Mouse (Mus musculus) midbrain, embryonic 10.5 days (tissue): ENCODE results near the gene Olfr857. TPM values are rescaled to one million over a fixed set of nuclear protein-coding genes. Genes with fewer than 3 reads are reported as not detected.
"Not testable (repeated sequence)": the region's sequence is repeated elsewhere in the genome, so short reads cannot be mapped to it uniquely, and the experiment has no call there.

Experiments
- DNase-seq: peaks from one replicate; pipeline ENCODE4 v3.0.0-alpha.2; 2017; ENCODE audit warnings: low spot score
- H3K27ac ChIP-seq: fragments of 300-500 bp; sonication (generic); replicated peaks from 2 replicates; pipeline ENCODE4 v1.5.1; 2016; ENCODE audit warnings: mild to moderate bottlenecking
- H3K27me3 ChIP-seq: fragments of 300-500 bp; sonication (generic); 2 replicates; pipeline ENCODE4 v1.6.1; 2016; ENCODE audit warnings: low read depth, mild to moderate bottlenecking; ENCODE audit not compliant: poor library complexity, severe bottlenecking
- H3K36me3 ChIP-seq: fragments of 300-500 bp; sonication (generic); 2 replicates; pipeline ENCODE4 v1.6.1; 2016; ENCODE audit warnings: mild to moderate bottlenecking, moderate library complexity
- H3K4me1 ChIP-seq: fragments of 300-500 bp; sonication (generic); 2 replicates; pipeline ENCODE4 v1.6.1; 2016
- H3K4me3 ChIP-seq: fragments of 300-500 bp; sonication (generic); 2 replicates; pipeline ENCODE4 v1.5.1; 2016; ENCODE audit warnings: mild to moderate bottlenecking, moderate library complexity
- H3K9me3 ChIP-seq: fragments of 300-500 bp; sonication (generic); replicated peaks from 2 replicates; pipeline ENCODE4 v1.6.1; 2016; ENCODE audit warnings: mild to moderate bottlenecking
- WGBS: fragments of 180-500 bp; shearing (Covaris S2); methylation state at CpG from one replicate; pipeline ENCODE4 v1.1.7; 2016; 5-methylcytosine and 5-hydroxymethylcytosine counted together
- polyA plus RNA-seq: library from polyadenylated mRNA; unstranded; fragments of >200 nt; fragmentation: Nextera tagmentation; extraction: Ambion mirVana; gene quantifications from 2 replicates; pipeline ENCODE4 v1.2.1, GENCODE M21; 2016

The Olfr857 gene
- polyA plus RNA-seq = not detected in 2 replicates

- no peaks in the 10 kb centered on the region for H3K36me3 ChIP-seq
- H3K4me1 ChIP-seq = no peaks in the 10 kb centered on the region
- no peaks in the 10 kb centered on the region for H3K27me3 ChIP-seq
- H3K4me3 ChIP-seq = no peak within 1 kb of the TSS
- H3K27ac ChIP-seq = no peak within 1 kb of the TSS
- WGBS = 94% methylated on average over 1 of the region's 1 CpGs
- 0 out of 2 replicates have a peak, but pooled peaks cover 9% of the 10 kb centered on the region for H3K9me3 ChIP-seq
- no peak for DNase-seq
Measured at GRCm38 (mm10) chr9:19709133-19709532, at the start of gene Olfr857. Gene Olfr857 (plus strand): TSS chr9:19709433.

GRCm38 (mm10) chr9:19690281-19690680 lies 19.0 kb upstream of the Olfr857 start:
- DNase-seq = no peak
- no peaks in the 10 kb centered on the region for H3K36me3 ChIP-seq
- no peak overlapping the region for H3K27ac ChIP-seq
- 80% methylated on average over 6 of the region's 6 CpGs for WGBS
- H3K4me3 ChIP-seq = no peak overlapping the region
- peaks cover 14% of the 10 kb centered on the region; the same call in 1 of the 2 replicates for H3K9me3 ChIP-seq
- no peaks in the 10 kb centered on the region for H3K27me3 ChIP-seq
- H3K4me1 ChIP-seq = no peaks in the 10 kb centered on the region

DNA sequence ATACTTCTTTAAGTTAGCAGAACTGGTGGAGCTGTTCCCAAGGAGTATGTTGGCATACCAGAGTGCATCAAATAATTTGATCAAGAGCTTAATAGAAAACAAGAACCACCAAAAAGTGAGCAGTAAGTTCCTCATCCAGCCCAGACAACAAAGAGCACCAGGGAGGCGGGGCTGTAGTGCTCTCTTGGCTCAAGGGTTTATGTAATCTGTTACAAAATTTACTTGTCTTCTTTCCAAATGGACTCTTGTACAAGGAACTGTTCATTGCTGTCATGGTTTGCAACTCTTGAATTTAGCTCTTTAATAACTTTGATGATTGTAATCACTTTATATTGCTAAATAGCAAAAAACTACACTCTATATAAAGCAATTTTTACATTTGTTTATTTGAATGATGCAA lies 17.8 kb upstream of the Olfr857 start:
- no peak for DNase-seq
- 88% methylated on average over 1 of the region's 1 CpGs for WGBS
- H3K4me3 ChIP-seq = no peak overlapping the region
- no peaks in the 10 kb centered on the region for H3K27me3 ChIP-seq
- H3K27ac ChIP-seq = no peak overlapping the region
- peaks cover 14% of the 10 kb centered on the region; the same call in 1 of the 2 replicates for H3K9me3 ChIP-seq
- H3K36me3 ChIP-seq = no peaks in the 10 kb centered on the region
- no peaks in the 10 kb centered on the region for H3K4me1 ChIP-seq

DNA sequence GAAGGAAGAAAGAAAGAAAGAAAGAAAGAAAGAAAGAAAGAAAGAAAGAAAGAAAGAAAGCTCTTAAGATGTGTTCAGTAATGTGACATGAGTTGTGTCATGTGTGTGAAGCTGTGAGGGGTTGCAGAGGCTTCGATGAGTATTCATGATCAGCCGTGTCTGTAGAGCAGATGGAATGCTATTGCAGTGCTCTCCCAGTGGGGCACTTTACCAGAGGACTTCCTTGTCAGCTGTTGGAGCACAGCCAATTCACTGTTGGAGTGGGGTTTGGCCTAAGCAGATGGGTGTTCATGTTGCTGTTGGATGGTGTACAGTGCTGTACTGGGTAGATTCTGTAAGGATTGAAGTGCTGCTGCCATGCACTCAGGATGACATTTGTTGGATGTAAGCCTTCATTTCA lies 16.8 kb upstream of the Olfr857 start:
- Histone ChIP-seq H3K4me1 (no peaks in the 10 kb centered on the region), H3K9me3 (peaks cover 16% of the 10 kb centered on the region; the same call in 1 of the 2 replicates), H3K27me3 (no peaks in the 10 kb centered on the region), H3K4me3 (no peak overlapping the region), H3K36me3 (no peaks in the 10 kb centered on the region), H3K27ac (no peak overlapping the region)
- DNase-seq = no peak
- WGBS = 91% methylated on average over 2 of the region's 2 CpGs

- H3K4me1 ChIP-seq, H3K36me3 ChIP-seq, H3K27ac ChIP-seq, H3K4me3 ChIP-seq, DNase-seq, H3K27me3 ChIP-seq: not testable (repeated sequence)
- 44% methylated on average over 2 of the region's 2 CpGs for WGBS
- peaks cover 16% of the 10 kb centered on the region for H3K9me3 ChIP-seq
Measured at GRCm38 (mm10) chr9:19694285-19694684, 14.9 kb upstream of the Olfr857 start.

- peaks cover 19% of the 10 kb centered on the region for H3K9me3 ChIP-seq
- H3K27me3 ChIP-seq, H3K27ac ChIP-seq, H3K4me3 ChIP-seq, H3K4me1 ChIP-seq, H3K36me3 ChIP-seq, DNase-seq: not testable (repeated sequence)
- WGBS = 62% methylated on average over 9 of the region's 9 CpGs
Measured at GRCm38 (mm10) chr9:19694898-19695379, 14.3 kb upstream of the Olfr857 start.

- 74% methylated on average over 2 of the region's 2 CpGs for WGBS
- not testable (repeated sequence) for H3K4me1 ChIP-seq, H3K4me3 ChIP-seq, H3K36me3 ChIP-seq, H3K27me3 ChIP-seq, H3K27ac ChIP-seq, DNase-seq
- H3K9me3 ChIP-seq = peaks cover 12% of the 10 kb centered on the region; the same call in 1 of the 2 replicates
Measured at GRCm38 (mm10) chr9:19704546-19704945, 4.7 kb upstream of the Olfr857 start.

Other genes starting within 250 kb of the Olfr857 start
- gene Olfr850, start 231.2 kb upstream of the Olfr857 start, polyA plus RNA-seq = not detected in 2 replicates
- gene Olfr851, start 216.1 kb upstream of the Olfr857 start, polyA plus RNA-seq = not detected in 2 replicates
- gene Olfr853, start 168.4 kb upstream of the Olfr857 start, polyA plus RNA-seq = not detected in 2 replicates
- gene Olfr854, start 142.1 kb upstream of the Olfr857 start, polyA plus RNA-seq = not detected in 2 replicates
- gene Olfr855, start 126.8 kb upstream of the Olfr857 start, polyA plus RNA-seq = not detected in 2 replicates
- gene Zfp317, start 87.3 kb upstream of the Olfr857 start, polyA plus RNA-seq = 36.1 and 41.5 TPM in 2 replicates
- not detected in 2 replicates for gene Olfr58, start 70.8 kb downstream of the Olfr857 start, polyA plus RNA-seq
- gene Olfr859, start 95.5 kb downstream of the Olfr857 start, polyA plus RNA-seq = not detected in 2 replicates
- not detected in 2 replicates for gene Olfr860, start 140.3 kb downstream of the Olfr857 start, polyA plus RNA-seq
- not detected in 2 replicates for gene Olfr862, start 178.6 kb downstream of the Olfr857 start, polyA plus RNA-seq
- gene Olfr77, start 207.4 kb downstream of the Olfr857 start, polyA plus RNA-seq = 0.12 and 0.15 TPM in 2 replicates